Mouse (Mus musculus): Measurements from ENCODE around the gene Acaa1a. TPM values are rescaled to one million over a fixed set of nuclear protein-coding genes. Genes with fewer than 3 reads are reported as not detected.

Gene Acaa1a
- polyA plus RNA-seq, 1 experiment from 2014 or later: 47.9 TPM

GRCm38 (mm10) chr9:119334834-119335233 lies 4.6 kb upstream of the Acaa1a start:
- no peak overlapping the region for H3K9ac ChIP-seq (ENCODE audit: low read depth, low read length)
- H3K27me3 ChIP-seq (ENCODE audit: control insufficient read depth, insufficient read depth, low read depth, low read length): no peaks in the 10 kb centered on the region
- H3K36me3 ChIP-seq (ENCODE audit: control insufficient read depth, insufficient read depth): no peaks in the 10 kb centered on the region
- 71% methylated on average over 2 of the region's 2 CpGs for WGBS (ENCODE audit: insufficient replicate concordance)
- H3K9me3 ChIP-seq (replicated peaks; ENCODE audit: control insufficient read depth, low read length): no peaks in the 10 kb centered on the region
- H3K4me3 ChIP-seq (ENCODE audit: low read depth, low read length): no peak overlapping the region
- no peak overlapping the region for H3K4me2 ChIP-seq (ENCODE audit: low read depth, low read length)
- peaks cover 6% of the 10 kb centered on the region for H3K4me1 ChIP-seq (ENCODE audit: control insufficient read depth, low read depth, low read length)
- peak overlapping the region; percentile 43; the same call in 1 of the 2 replicates for H3K27ac ChIP-seq (ENCODE audit: low read length)
- ATAC-seq (ENCODE audit: low read depth): no peak

DNA sequence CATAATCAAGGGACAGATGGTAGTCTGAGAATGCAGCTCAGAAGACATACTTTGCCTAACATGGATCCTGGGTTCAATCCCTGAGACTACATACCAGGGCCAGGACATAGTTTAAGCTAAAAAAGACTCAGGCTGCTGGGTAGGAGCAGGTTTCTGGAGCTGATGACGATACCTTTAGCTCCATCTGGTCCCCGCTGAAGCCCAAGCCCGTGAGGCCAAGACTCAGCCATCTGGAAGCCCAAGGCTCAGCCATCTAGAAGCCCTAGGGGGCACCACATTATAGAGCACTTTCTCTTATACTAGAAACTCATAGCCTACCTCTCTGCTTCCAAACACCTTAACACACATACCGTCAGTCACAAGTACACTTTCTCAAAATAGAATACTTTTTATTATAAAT lies 3.9 kb upstream of the Acaa1a start:
- Histone ChIP-seq H3K9me3 (replicated peaks; ENCODE audit: control insufficient read depth, low read length) (no peaks in the 10 kb centered on the region), H3K27ac (ENCODE audit: low read length) (no peak overlapping the region), H3K4me3 (ENCODE audit: low read depth, low read length) (no peak overlapping the region), H3K27me3 (ENCODE audit: control insufficient read depth, insufficient read depth, low read depth, low read length) (no peaks in the 10 kb centered on the region), H3K4me1 (ENCODE audit: control insufficient read depth, low read depth, low read length) (peaks cover 11% of the 10 kb centered on the region), H3K4me2 (ENCODE audit: low read depth, low read length) (no peak overlapping the region), H3K36me3 (ENCODE audit: control insufficient read depth, insufficient read depth) (no peaks in the 10 kb centered on the region), H3K9ac (ENCODE audit: low read depth, low read length) (no peak overlapping the region)
- ATAC-seq (ENCODE audit: low read depth): no peak
- WGBS (ENCODE audit: insufficient replicate concordance): 74% methylated on average over 4 of the region's 4 CpGs

DNA sequence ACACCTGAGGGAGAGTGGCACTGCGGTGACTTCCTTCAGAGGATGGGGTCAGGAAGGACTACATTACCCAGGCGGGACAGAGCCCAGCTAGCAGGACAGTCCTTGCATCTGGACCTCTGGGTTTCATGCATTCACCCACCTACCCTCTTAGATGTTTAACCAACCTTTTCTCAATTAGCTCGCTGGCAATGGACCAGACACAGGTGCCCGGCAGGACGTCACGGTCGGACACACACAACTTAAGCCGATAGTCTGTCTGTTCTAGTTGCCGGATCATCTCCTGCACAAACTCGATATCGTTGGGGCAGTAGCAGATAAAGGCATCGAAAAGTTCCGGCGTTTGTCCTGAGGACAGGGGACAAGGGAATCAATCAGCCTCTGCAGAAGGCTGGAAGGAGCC lies 1.6 kb upstream of the Acaa1a start:
- H3K4me3 ChIP-seq (ENCODE audit: low read depth, low read length): no peak overlapping the region
- no peaks in the 10 kb centered on the region for H3K27me3 ChIP-seq (ENCODE audit: control insufficient read depth, insufficient read depth, low read depth, low read length)
- no peaks in the 10 kb centered on the region for H3K36me3 ChIP-seq (ENCODE audit: control insufficient read depth, insufficient read depth)
- H3K27ac ChIP-seq (ENCODE audit: low read length): no peak overlapping the region
- H3K9ac ChIP-seq (ENCODE audit: low read depth, low read length): no peak overlapping the region
- peaks cover 23% of the 10 kb centered on the region for H3K4me1 ChIP-seq (ENCODE audit: control insufficient read depth, low read depth, low read length)
- ATAC-seq (ENCODE audit: low read depth): no peak
- no peak overlapping the region for H3K4me2 ChIP-seq (ENCODE audit: low read depth, low read length)
- H3K9me3 ChIP-seq (replicated peaks; ENCODE audit: control insufficient read depth, low read length): no peaks in the 10 kb centered on the region
- 87% methylated on average over 14 of the region's 14 CpGs for WGBS (ENCODE audit: insufficient replicate concordance)

DNA sequence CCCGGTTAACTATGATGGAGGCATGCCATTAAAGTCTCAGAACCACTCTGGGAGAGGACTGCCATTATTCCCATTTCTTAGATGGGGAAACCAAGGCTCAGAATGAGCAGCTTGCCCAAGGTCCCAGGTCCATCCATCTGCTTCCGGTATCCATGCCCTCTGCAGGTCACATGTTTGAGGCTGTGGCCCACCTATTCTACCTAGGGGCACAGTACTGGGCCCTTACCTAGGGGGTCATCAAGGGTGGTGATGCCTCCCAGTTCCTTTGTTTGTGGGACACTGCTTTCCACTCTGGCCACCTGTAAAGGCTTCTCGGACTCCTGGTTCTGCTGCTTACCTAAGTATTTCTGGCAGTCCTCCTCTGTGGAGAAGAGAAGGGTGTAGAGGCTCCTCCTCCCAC lies 1.1 kb upstream of the Acaa1a start:
- no peak for ATAC-seq (ENCODE audit: low read depth)
- H3K36me3 ChIP-seq (ENCODE audit: control insufficient read depth, insufficient read depth): no peaks in the 10 kb centered on the region
- H3K4me3 ChIP-seq (ENCODE audit: low read depth, low read length): no peak overlapping the region
- 77% methylated on average over 3 of the region's 3 CpGs for WGBS (ENCODE audit: insufficient replicate concordance)
- H3K4me2 ChIP-seq (ENCODE audit: low read depth, low read length): no peak overlapping the region
- no peak overlapping the region for H3K9ac ChIP-seq (ENCODE audit: low read depth, low read length)
- peaks cover 23% of the 10 kb centered on the region for H3K4me1 ChIP-seq (ENCODE audit: control insufficient read depth, low read depth, low read length)
- no peak overlapping the region for H3K27ac ChIP-seq (ENCODE audit: low read length)
- no peaks in the 10 kb centered on the region for H3K9me3 ChIP-seq (replicated peaks; ENCODE audit: control insufficient read depth, low read length)
- no peaks in the 10 kb centered on the region for H3K27me3 ChIP-seq (ENCODE audit: control insufficient read depth, insufficient read depth, low read depth, low read length)

GRCm38 (mm10) chr9:119339106-119339505 lies 370 bp upstream of the Acaa1a start:
- peak overlapping the region; percentile 68 for H3K4me3 ChIP-seq (ENCODE audit: low read depth, low read length)
- H3K4me1 ChIP-seq (ENCODE audit: control insufficient read depth, low read depth, low read length): peaks cover 23% of the 10 kb centered on the region
- H3K36me3 ChIP-seq (ENCODE audit: control insufficient read depth, insufficient read depth): no peaks in the 10 kb centered on the region
- WGBS (ENCODE audit: insufficient replicate concordance): 35% methylated on average over 7 of the region's 7 CpGs
- no peaks in the 10 kb centered on the region for H3K27me3 ChIP-seq (ENCODE audit: control insufficient read depth, insufficient read depth, low read depth, low read length)
- H3K9ac ChIP-seq (ENCODE audit: low read depth, low read length): peak overlapping the region; percentile 72
- peak overlapping the region; percentile 96 for H3K4me2 ChIP-seq (ENCODE audit: low read depth, low read length)
- no peak overlapping the region for H3K27ac ChIP-seq (ENCODE audit: low read length)
- no peaks in the 10 kb centered on the region for H3K9me3 ChIP-seq (replicated peaks; ENCODE audit: control insufficient read depth, low read length)
- no peak for ATAC-seq (ENCODE audit: low read depth)

GRCm38 (mm10) chr9:119340212-119340580 lies 720 bp downstream of the Acaa1a start:
- peak overlapping the region; percentile 72 for H3K9ac ChIP-seq (ENCODE audit: low read depth, low read length)
- peak overlapping the region; percentile 91 for H3K27ac ChIP-seq (ENCODE audit: low read length)
- no peaks in the 10 kb centered on the region for H3K36me3 ChIP-seq (ENCODE audit: control insufficient read depth, insufficient read depth)
- 1% methylated on average over 8 of the region's 8 CpGs for WGBS (ENCODE audit: insufficient replicate concordance)
- H3K4me1 ChIP-seq (ENCODE audit: control insufficient read depth, low read depth, low read length): peaks cover 23% of the 10 kb centered on the region
- ATAC-seq (ENCODE audit: low read depth): no peak
- H3K27me3 ChIP-seq (ENCODE audit: control insufficient read depth, insufficient read depth, low read depth, low read length): no peaks in the 10 kb centered on the region
- peak overlapping the region; percentile 68 for H3K4me3 ChIP-seq (ENCODE audit: low read depth, low read length)
- H3K4me2 ChIP-seq (ENCODE audit: low read depth, low read length): peak overlapping the region; percentile 96
- no peaks in the 10 kb centered on the region for H3K9me3 ChIP-seq (replicated peaks; ENCODE audit: control insufficient read depth, low read length)

DNA sequence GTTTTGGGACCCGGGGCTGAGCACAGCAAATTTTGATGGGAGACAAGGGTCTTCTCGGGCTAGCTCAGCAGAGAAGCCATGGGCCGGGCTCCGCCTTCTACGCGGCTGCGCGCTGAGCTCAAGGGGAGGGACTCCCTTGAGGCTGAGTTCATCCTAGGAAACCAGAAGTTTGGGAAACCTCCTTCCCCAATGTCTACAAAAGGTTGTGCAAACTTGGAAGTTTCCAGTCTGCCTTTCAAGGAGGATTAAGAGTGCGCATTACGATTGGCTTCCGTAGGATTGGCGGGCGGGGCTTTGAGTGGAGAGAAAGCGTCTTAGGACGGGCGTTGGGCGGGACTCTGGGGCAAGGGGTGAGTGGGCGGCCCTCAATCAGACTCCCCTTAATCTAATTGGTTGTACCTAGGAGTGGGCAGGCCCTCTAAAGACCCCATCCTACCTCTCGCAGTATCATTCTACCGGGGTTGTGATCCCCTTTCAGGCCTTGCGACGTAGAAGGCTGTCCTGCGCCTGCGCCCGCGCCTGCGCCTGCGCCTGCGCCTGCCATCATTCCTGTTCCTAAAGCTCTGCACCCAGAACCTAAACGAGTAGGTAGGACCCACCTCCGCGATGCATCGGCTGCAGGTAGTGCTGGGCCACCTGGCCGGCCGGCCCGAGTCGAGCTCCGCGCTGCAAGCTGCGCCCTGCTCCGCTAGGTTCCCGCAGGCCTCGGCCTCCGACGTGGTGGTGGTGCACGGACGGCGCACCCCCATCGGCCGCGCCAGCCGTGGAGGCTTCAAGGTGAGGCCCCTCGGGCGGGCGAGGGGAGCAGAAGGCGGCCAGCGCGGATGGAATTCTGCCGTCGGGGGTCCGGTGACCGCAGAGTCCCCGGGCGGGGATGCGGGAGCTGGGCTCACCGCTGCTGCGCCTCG lies 1.7 kb downstream of the Acaa1a start, which contains the start of gene Myd88:
Gene Myd88, minus strand, starts transcription at position 503 of the 908 bp plus-strand sequence.
- Histone ChIP-seq H3K27me3 (ENCODE audit: control insufficient read depth, insufficient read depth, low read depth, low read length) (no peaks in the 10 kb centered on the region), H3K4me1 (ENCODE audit: control insufficient read depth, low read depth, low read length) (peaks cover 23% of the 10 kb centered on the region), H3K4me3 (ENCODE audit: low read depth, low read length) (peak within 1 kb of the TSS; percentile 68), H3K9me3 (replicated peaks; ENCODE audit: control insufficient read depth, low read length) (no peaks in the 10 kb centered on the region), H3K9ac (ENCODE audit: low read depth, low read length) (peak within 1 kb of the TSS; percentile 72), H3K36me3 (ENCODE audit: control insufficient read depth, insufficient read depth) (peaks cover 2% of the 10 kb centered on the region; the same call in 1 of the 2 replicates), H3K27ac (ENCODE audit: low read length) (peak within 1 kb of the TSS; percentile 91), H3K4me2 (ENCODE audit: low read depth, low read length) (peak within 1 kb of the TSS; percentile 96)
- under 1% methylated on average over 68 of the region's 68 CpGs for WGBS (ENCODE audit: insufficient replicate concordance)
- peak; percentile 95 for ATAC-seq (ENCODE audit: low read depth)

DNA sequence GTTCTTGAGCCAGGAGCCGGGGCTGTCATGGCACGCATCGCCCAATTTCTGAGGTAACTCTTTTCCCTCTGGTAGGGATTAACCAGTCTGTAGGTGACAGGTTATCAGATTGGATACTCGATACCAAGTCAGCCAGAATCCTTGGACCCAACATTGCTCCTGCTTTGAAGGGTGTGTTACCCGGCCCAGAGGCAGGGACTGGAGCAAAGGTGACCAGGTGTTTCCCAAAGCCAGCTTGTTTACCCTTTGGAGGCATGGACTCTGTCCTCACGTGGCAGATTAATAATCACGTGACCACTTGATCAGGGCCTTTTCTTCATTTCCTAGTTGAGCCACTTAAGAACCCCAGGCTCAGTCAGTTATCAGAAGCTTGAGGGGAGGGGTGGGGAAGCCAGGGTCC lies 3.3 kb downstream of the Acaa1a start:
- H3K27me3 ChIP-seq (ENCODE audit: control insufficient read depth, insufficient read depth, low read depth, low read length): no peaks in the 10 kb centered on the region
- WGBS (ENCODE audit: insufficient replicate concordance): 64% methylated on average over 7 of the region's 7 CpGs
- no peaks in the 10 kb centered on the region for H3K9me3 ChIP-seq (replicated peaks; ENCODE audit: control insufficient read depth, low read length)
- no peak overlapping the region for H3K27ac ChIP-seq (ENCODE audit: low read length)
- H3K36me3 ChIP-seq (ENCODE audit: control insufficient read depth, insufficient read depth): peaks cover 4% of the 10 kb centered on the region
- H3K4me1 ChIP-seq (ENCODE audit: control insufficient read depth, low read depth, low read length): peaks cover 23% of the 10 kb centered on the region
- H3K4me3 ChIP-seq (ENCODE audit: low read depth, low read length): no peak overlapping the region
- no peak overlapping the region for H3K9ac ChIP-seq (ENCODE audit: low read depth, low read length)
- no peak overlapping the region for H3K4me2 ChIP-seq (ENCODE audit: low read depth, low read length)
- no peak for ATAC-seq (ENCODE audit: low read depth)

DNA sequence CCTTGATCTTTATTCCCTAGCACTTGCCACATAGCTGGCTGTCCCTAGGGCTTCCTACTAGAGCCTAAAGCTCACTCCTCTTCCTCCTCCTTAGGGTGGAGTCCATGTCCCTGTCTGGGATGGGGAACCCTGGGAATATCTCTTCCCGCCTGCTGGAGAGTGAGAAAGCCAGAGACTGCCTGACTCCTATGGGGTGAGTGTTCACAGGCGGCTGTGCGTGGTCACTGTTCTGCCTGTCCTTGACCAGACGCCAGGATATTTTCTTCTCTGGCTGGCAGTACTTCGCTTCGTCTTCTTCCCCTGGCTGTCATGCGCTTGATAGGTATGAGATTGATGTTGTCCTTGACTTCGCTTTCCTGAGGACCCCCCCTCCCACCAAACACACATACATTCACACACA lies 6.9 kb downstream of the Acaa1a start:
- Histone ChIP-seq H3K4me1 (ENCODE audit: control insufficient read depth, low read depth, low read length) (peaks cover 10% of the 10 kb centered on the region), H3K9ac (ENCODE audit: low read depth, low read length) (no peak overlapping the region), H3K27me3 (ENCODE audit: control insufficient read depth, insufficient read depth, low read depth, low read length) (no peaks in the 10 kb centered on the region), H3K9me3 (replicated peaks; ENCODE audit: control insufficient read depth, low read length) (no peaks in the 10 kb centered on the region), H3K4me2 (ENCODE audit: low read depth, low read length) (no peak overlapping the region), H3K27ac (ENCODE audit: low read length) (no peak overlapping the region), H3K36me3 (ENCODE audit: control insufficient read depth, insufficient read depth) (peaks cover 6% of the 10 kb centered on the region), H3K4me3 (ENCODE audit: low read depth, low read length) (no peak overlapping the region)
- 84% methylated on average over 8 of the region's 8 CpGs for WGBS (ENCODE audit: insufficient replicate concordance)
- no peak for ATAC-seq (ENCODE audit: low read depth)
